Mouse (Mus musculus): ENCODE data around the gene Kank3. TPM values are rescaled to one million over a fixed set of nuclear protein-coding genes. Genes with fewer than 3 reads are reported as not detected.
"Not testable (repeated sequence)": the region's sequence is repeated elsewhere in the genome, so short reads cannot be mapped to it uniquely, and the experiment has no call there.

Gene Kank3
- total RNA-seq, 1 experiment from 2014 or later, result 92.4 TPM

DNA sequence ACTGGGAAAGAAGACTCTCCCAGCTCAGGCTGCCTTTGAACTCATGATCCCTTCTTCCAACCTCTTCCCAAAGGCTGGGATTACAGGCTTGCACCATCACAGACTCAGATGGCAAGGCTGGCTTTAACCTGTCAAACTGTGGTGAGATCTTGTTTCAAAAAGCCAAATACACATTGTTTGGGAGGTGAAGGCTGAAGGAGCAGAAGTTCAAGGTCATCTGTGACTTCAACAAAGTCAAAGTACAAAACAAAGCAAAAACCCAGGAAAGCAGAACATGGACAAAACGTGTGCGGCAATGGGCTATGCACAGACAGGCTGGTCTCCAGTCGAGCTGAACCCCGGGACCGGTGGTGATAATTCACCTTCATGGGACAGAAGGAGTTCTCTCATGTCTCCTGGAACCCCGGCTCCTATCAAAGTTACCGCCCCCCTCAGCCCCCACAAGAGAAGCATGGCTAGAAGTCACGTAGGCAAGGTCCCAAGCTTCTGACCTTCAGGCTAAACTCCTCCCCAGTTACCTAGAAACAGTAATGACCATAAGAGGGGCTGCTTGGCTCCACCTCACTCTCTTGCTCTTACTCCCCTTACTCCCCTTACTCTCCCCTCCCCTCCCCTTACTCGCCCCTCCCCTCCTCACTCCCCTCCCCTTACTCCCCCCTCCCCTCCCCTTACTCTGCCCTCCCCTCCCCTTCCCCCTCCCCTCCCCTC, 3.0 kb upstream of the Kank3 start:
- DNase-seq, result peak; percentile 28

DNA sequence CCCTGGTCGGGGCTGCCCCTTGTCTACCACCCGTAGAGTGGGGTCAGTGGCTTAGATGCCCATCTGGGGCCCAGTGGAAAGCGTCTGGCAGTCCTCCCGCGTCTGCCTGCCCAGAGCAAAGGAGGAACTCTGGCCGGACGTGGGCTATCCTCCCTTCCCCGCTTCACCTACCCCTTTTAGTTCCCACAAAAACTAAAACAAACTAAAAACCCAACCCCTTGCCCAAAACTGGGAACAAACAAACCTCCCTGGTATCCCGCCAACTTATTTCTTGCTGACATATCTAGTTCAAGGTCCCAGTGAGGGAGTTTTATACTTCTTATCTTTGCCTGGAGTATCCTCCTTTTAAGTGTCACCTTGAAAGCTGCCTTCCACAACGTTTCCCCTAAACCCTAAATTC, 2.1 kb upstream of the Kank3 start:
- DNase-seq, result peak; percentile 73

DNA sequence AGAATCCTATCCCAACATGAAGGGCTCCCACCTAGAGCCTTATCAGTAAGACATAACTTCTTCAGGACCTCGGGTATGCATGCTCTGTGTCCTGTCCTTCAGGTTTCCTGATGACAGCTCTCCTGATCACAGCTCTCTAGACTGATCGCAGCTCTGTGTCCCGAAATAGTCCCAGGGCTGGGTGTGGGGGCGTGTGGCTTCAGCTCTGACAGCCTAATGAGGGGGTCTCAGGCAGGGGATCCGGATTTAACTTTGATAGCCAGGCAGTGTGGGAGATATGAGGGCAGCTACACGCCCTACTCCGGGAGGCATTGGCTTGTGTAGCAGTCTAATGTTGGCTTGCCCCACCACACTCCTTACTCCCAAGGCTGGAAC, 810 bp downstream of the Kank3 start:
- DNase-seq, result peak; percentile 52

GRCm38 (mm10) chr17:33812475-33812874, 2.2 kb downstream of the Kank3 start:
- peak; percentile 17 for DNase-seq

GRCm38 (mm10) chr17:33812990-33813389, 2.7 kb downstream of the Kank3 start:
- peak; percentile 62 for DNase-seq

DNA sequence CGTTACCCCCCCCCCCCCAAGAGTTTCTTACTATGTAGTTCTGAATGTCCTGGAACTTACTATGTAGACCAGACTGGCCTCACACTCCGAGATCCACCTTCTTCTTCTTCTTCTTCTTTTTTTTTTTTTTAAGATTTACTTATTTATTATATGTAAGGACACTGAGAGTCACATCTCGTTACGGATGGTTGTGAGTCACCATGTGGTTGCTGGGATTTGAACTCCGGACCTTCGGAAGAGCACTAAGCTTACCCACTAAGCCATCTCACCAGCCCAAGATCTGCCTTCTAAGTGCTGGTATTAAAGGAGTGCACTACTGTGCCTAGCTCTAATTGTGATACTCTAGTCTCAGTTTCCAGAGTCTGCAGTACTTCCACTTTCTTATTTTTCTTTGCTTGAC, 5.1 kb downstream of the Kank3 start:
- DNase-seq, result no peak

GRCm38 (mm10) chr17:33816612-33817011, 6.3 kb downstream of the Kank3 start:
- DNase-seq, result no peak

DNA sequence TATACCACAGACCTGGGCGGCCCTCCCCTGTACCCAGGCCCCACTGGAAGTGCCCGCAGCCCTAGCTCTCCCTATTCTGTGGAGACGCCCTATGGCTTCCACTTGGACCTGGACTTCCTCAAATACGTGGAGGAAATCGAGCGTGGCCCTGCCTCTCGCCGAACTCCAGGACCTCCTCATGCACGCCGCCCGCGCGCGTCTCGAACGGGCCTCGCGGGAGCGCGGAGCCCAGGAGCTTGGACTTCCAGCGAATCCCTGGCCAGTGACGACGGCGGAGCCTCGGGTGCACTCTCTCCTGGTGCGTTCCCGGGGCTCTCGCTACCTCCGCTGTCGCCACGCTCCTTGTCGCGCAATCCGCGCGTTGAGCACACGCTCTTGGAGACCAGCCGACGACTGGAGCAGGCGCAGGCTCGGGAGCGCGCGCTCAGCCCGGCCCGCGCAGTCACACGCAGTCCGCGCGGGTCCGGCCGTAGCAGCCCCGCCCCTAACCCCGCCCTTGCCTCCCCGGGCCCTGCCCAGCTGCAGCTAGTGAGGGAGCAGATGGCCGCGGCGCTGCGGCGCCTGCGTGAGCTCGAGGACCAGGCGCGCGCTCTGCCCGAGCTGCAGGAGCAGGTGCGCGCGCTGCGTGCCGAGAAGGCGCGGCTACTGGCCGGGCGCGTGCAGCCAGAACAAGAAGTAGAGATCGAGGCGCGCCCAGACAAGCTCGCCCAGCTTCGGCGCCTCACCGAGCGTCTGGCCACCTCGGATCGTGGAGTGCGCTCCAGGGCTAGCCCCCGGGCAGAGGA, 7.1 kb downstream of the Kank3 start:
- peak; percentile 94 for DNase-seq

- no peak for DNase-seq
Measured at GRCm38 (mm10) chr17:33817969-33818643, 7.8 kb downstream of the Kank3 start.

- no peak for DNase-seq
Measured at GRCm38 (mm10) chr17:33822436-33822959, 12.2 kb downstream of the Kank3 start.

- not testable (repeated sequence) for DNase-seq
Measured at GRCm38 (mm10) chr17:33823171-33823570, 12.9 kb downstream of the Kank3 start.

GRCm38 (mm10) chr17:33824084-33824996, 14.0 kb downstream of the Kank3 start, which contains the start of the genes Rps28 and Ndufa7:
Gene Rps28, minus strand, starts transcription at chr17:33824562.
Gene Ndufa7, plus strand, starts transcription at chr17:33824572.
- peak; percentile 98 for DNase-seq

DNA sequence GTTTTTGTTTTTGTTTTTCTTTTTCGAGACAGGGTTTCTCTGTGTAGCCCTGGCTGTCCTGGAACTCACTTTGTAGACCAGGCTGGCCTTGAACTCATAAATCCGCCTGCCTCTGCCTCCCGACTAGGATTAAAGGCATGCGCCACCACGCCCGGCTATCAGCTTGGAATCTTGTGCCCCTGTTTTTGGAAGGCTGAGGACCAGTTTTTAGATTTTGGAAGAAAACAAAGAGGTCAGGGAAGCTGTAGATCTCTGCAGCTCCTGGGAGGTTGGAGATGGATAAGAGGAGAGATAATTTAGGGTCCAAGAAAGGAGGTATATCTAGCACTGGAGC, 14.6 kb downstream of the Kank3 start:
- DNase-seq, result not testable (repeated sequence)

- DNase-seq, result no peak
Measured at GRCm38 (mm10) chr17:33825462-33825861, 15.1 kb downstream of the Kank3 start.

- DNase-seq, result peak; percentile 87
Measured at GRCm38 (mm10) chr17:33826850-33827249, 16.5 kb downstream of the Kank3 start.

DNA sequence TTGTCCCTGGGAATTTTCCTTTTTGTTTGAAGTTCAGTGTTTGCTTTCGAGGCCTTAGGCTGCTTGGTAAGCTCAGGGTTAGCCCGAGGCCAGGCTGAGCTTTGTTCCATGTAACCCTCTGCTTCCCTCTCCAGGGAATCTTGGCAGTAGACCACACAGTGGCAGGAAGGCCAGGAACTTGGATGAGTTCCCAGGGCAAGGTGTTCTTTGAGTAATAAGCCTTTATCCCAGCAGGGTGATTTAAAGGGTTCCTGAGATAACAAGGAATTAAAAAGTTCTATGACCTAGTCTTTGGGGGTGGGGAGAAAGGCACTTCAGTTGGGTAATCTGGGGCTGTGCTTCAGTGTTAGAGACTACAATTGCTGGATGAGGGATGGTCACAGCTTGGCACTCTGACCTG, 18.6 kb downstream of the Kank3 start:
- peak; percentile 93 for DNase-seq

GRCm38 (mm10) chr17:33829561-33829960, 19.2 kb downstream of the Kank3 start:
- no peak for DNase-seq

GRCm38 (mm10) chr17:33842966-33843795, 32.9 kb downstream of the Kank3 start, which contains the start of gene Cd320:
Gene Cd320, plus strand, starts transcription at chr17:33843091.
- DNase-seq, result peak; percentile 96

GRCm38 (mm10) chr17:33844196-33844595, 33.9 kb downstream of the Kank3 start:
- DNase-seq, result no peak

DNA sequence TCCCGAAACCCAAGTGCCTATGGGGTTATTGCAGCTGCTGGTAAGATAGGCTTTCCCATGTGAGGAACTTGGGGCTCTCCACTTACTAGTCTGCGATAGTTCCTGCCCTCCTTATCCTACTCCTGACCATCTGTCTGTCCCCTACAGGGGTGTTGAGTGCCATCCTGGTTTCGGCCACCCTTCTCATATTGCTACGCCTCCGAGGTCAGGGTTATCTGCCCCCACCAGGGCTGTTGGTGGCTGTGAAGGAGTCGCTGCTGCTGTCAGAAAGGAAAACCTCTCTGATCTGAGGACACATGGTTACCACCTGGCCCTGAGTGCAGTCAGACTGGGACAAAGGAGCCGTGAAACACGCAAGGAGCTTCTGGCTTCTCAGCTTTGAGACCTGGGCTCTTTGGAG, 37.8 kb downstream of the Kank3 start:
- DNase-seq, result no peak

- DNase-seq, result no peak
Measured at GRCm38 (mm10) chr17:33851331-33851730, 41.0 kb downstream of the Kank3 start.

Data from adrenal gland, postnatal 14 days (tissue).